ENCODE assay signal across 26 mouse cellular contexts in the genomic region with DNA sequence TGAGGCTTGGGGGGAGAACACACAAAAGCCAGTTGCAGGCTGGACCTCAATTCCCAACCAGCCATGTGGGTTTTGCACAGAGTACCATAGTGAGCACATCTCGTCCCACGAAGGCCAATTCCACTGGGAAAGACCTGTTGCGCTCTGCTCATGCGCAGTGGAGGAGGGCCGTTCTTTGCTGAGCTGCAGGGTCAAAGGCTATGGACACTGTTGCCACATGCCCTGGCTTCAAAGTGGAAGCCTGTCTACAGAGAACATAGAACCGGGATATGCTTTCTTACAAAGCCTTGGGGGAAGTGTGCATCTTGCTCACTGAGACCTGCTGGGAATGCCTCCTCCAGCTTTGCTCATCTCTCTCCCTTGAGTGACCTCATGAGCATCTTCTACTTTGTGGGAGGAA.
"Had no signal": no experiment of that assay in that cellular context is flagged by ENCODE, and none has a peak within 500 bp of the region (broad histone marks: within the 10 kb centered on the region; RNA-seq: fewer than 3 reads in every experiment).

No protein-coding gene starts in this region.

- H3K4me2 ChIP-seq: heart, embryonic 11.5 days; heart, embryonic 13.5 days; heart, embryonic 15.5 days; hindbrain, embryonic 12.5 days; hindbrain, embryonic 14.5 days; intestine, embryonic 15.5 days; limb, embryonic 13.5 days; limb, embryonic 15.5 days had no signal

- ATAC-seq: forebrain, postnatal 0 days; hindbrain, embryonic 16.5 days; inflammation-experienced regulatory T-cells, adult 6 months; intestine, embryonic 15.5 days; intestine, postnatal 0 days had no signal

- H3K36me3 ChIP-seq: heart, embryonic 15.5 days had no signal

- H3K4me3 ChIP-seq: heart, adult 2 months; heart, embryonic 13.5 days; heart, embryonic 15.5 days; hindbrain, embryonic 10.5 days; hindbrain, embryonic 12.5 days; intestine, embryonic 15.5 days; limb, embryonic 13.5 days; limb, embryonic 15.5 days had no signal

- DNase-seq: forebrain, postnatal 0 days; gastrocnemius, postnatal 14 days; gastrocnemius, postnatal 36 days; heart, adult 11 months; heart, adult 2 months; heart, postnatal 14 days; heart, postnatal 4 days; kidney, adult 18-20 months; kidney, adult 8-10 months; kidney, postnatal 10 days; kidney, postnatal 25 days; layer of hippocampus, adult 9-11 months; layer of hippocampus, postnatal 36 days; left cerebral cortex, postnatal 4 days had no signal

- H3K9ac ChIP-seq: forebrain, postnatal 0 days; heart, embryonic 13.5 days; heart, embryonic 15.5 days; hindbrain, embryonic 12.5 days; hindbrain, embryonic 14.5 days; intestine, embryonic 15.5 days; limb, embryonic 13.5 days; limb, embryonic 15.5 days had no signal

- H3K27ac ChIP-seq: heart, adult 2 months; heart, embryonic 13.5 days; heart, embryonic 15.5 days; hindbrain, embryonic 10.5 days; hindbrain, embryonic 12.5 days; hindbrain, embryonic 14.5 days; intestine, embryonic 15.5 days; limb, embryonic 13.5 days; limb, embryonic 15.5 days had no signal

- H3K27me3 ChIP-seq: heart, embryonic 15.5 days; hindbrain, embryonic 12.5 days; intestine, embryonic 15.5 days had no signal

- H3K4me1 ChIP-seq: heart, embryonic 15.5 days had no signal

- H3K9me3 ChIP-seq: heart, embryonic 15.5 days; intestine, embryonic 15.5 days had no signal
